Mouse (Mus musculus) liver, embryonic 13.5 days (tissue): ENCODE results near the gene Atxn1. TPM values are rescaled to one million over a fixed set of nuclear protein-coding genes. Genes with fewer than 3 reads are reported as not detected.

Source experiments
- ATAC-seq: fragments of 200-750 bp; cut with Nextera tagmentation; 2 replicates; pipeline ENCODE4 v1.8.0; 2017; ENCODE audit warnings: low read depth, mild to moderate bottlenecking, moderate number of reproducible peaks, moderate library complexity
- DNase-seq: peaks from one replicate; pipeline ENCODE4 v3.0.0; 2022
- H3K27ac ChIP-seq: fragments of 300-500 bp; sonication (generic); 2 replicates; pipeline ENCODE4 v1.5.1; 2015; ENCODE audit warnings: moderate library complexity, mild to moderate bottlenecking, inconsistent platforms
- H3K27me3 ChIP-seq: fragments of 300-500 bp; sonication (generic); 2 replicates; pipeline ENCODE4 v1.6.1; 2015; ENCODE audit warnings: mild to moderate bottlenecking, inconsistent platforms
- H3K36me3 ChIP-seq: fragments of 300-500 bp; sonication (generic); 2 replicates; pipeline ENCODE4 v1.6.1; 2015; ENCODE audit warnings: mild to moderate bottlenecking, inconsistent platforms
- H3K4me1 ChIP-seq: fragments of 300-500 bp; sonication (generic); replicated peaks from 2 replicates; pipeline ENCODE4 v1.6.1; 2015; ENCODE audit warnings: inconsistent platforms
- H3K4me2 ChIP-seq: fragments of 300-500 bp; sonication (generic); 2 replicates; pipeline ENCODE4 v1.6.1; 2015; ENCODE audit warnings: inconsistent platforms, mild to moderate bottlenecking, moderate library complexity
- H3K4me3 ChIP-seq: fragments of 300-500 bp; sonication (generic); replicated peaks from 2 replicates; pipeline ENCODE4 v1.5.1; 2015; ENCODE audit warnings: mild to moderate bottlenecking, inconsistent platforms
- H3K9ac ChIP-seq: fragments of 300-500 bp; sonication (generic); 2 replicates; pipeline ENCODE4 v1.6.1; 2015; ENCODE audit warnings: mild to moderate bottlenecking, inconsistent platforms
- H3K9me3 ChIP-seq: fragments of 300-500 bp; sonication (generic); replicated peaks from 2 replicates; pipeline ENCODE4 v1.6.1; 2016; ENCODE audit warnings: inconsistent platforms
- whole genome bisulfite sequencing: fragments of 180-500 bp; shearing (Covaris S2); methylation state at CpG from one replicate; pipeline ENCODE4 v1.1.7; 2015; ENCODE audit not compliant: insufficient replicate concordance; 5-methylcytosine and 5-hydroxymethylcytosine counted together
- polyA plus RNA-seq: library from polyadenylated mRNA; unstranded; fragments of >200 nt; fragmentation: Nextera tagmentation; extraction: Ambion mirVana; gene quantifications from 2 replicates; pipeline ENCODE4 v1.2.1, GENCODE M21; 2015

The Atxn1 gene
- polyA plus RNA-seq, 1 experiment from 2014 or later = 1.5 TPM

GRCm38 (mm10) chr13:45632133-45632532 is 332.7 kb downstream of the Atxn1 start:
- Histone ChIP-seq H3K36me3 (no peaks in the 10 kb centered on the region), H3K4me1 (peaks cover 10% of the 10 kb centered on the region), H3K4me3 (no peak overlapping the region), H3K4me2 (no peak overlapping the region), H3K27me3 (no peaks in the 10 kb centered on the region), H3K9ac (no peak overlapping the region), H3K9me3 (no peaks in the 10 kb centered on the region), H3K27ac (no peak overlapping the region)
- DNase-seq (no peak), ATAC-seq (no peak)
- WGBS = 71% methylated on average over 3 of the region's 3 CpGs

- Histone ChIP-seq H3K9ac (no peak overlapping the region), H3K4me3 (no peak overlapping the region), H3K4me2 (no peak overlapping the region), H3K9me3 (no peaks in the 10 kb centered on the region), H3K27ac (no peak overlapping the region), H3K4me1 (peaks cover 6% of the 10 kb centered on the region), H3K36me3 (no peaks in the 10 kb centered on the region), H3K27me3 (no peaks in the 10 kb centered on the region)
- no peak for ATAC-seq
- no peak for DNase-seq
- WGBS = 72% methylated on average over 12 of the region's 12 CpGs
These were observed 334.1 kb downstream of the Atxn1 start for GRCm38 (mm10) chr13:45630518-45631290.

- Histone ChIP-seq H3K4me3 (no peak overlapping the region), H3K9me3 (no peaks in the 10 kb centered on the region), H3K4me1 (peaks cover 6% of the 10 kb centered on the region; the same call in 1 of the 2 replicates), H3K36me3 (no peaks in the 10 kb centered on the region), H3K4me2 (no peak overlapping the region), H3K9ac (no peak overlapping the region), H3K27me3 (no peaks in the 10 kb centered on the region), H3K27ac (no peak overlapping the region)
- no peak for DNase-seq
- no peak for ATAC-seq
- WGBS = 43% methylated on average over 1 of the region's 1 CpGs
These were observed 335.1 kb downstream of the Atxn1 start for GRCm38 (mm10) chr13:45629750-45630149.

- Histone ChIP-seq H3K4me1 (peaks cover 6% of the 10 kb centered on the region; the same call in 1 of the 2 replicates), H3K27ac (no peak overlapping the region), H3K36me3 (no peaks in the 10 kb centered on the region; the same call in 1 of the 2 replicates), H3K9ac (no peak overlapping the region), H3K4me2 (no peak overlapping the region), H3K4me3 (no peak overlapping the region), H3K27me3 (no peaks in the 10 kb centered on the region), H3K9me3 (peaks cover 7% of the 10 kb centered on the region)
- ATAC-seq = no peak
- DNase-seq = no peak
- 75% methylated on average over 8 of the region's 8 CpGs for WGBS
These were observed 336.5 kb downstream of the Atxn1 start for GRCm38 (mm10) chr13:45628341-45628740.

GRCm38 (mm10) chr13:45627206-45627751 is 337.5 kb downstream of the Atxn1 start:
- Histone ChIP-seq H3K27ac (no peak overlapping the region), H3K36me3 (no peaks in the 10 kb centered on the region; the same call in 1 of the 2 replicates), H3K4me2 (no peak overlapping the region), H3K9me3 (peaks cover 7% of the 10 kb centered on the region), H3K9ac (no peak overlapping the region), H3K27me3 (no peaks in the 10 kb centered on the region), H3K4me3 (no peak overlapping the region), H3K4me1 (peaks cover 6% of the 10 kb centered on the region; the same call in 1 of the 2 replicates)
- no peak for DNase-seq
- no peak for ATAC-seq
- 48% methylated on average over 8 of the region's 8 CpGs for WGBS

- no peak for DNase-seq
- Histone ChIP-seq H3K27me3 (no peaks in the 10 kb centered on the region), H3K27ac (no peak overlapping the region), H3K9me3 (peaks cover 7% of the 10 kb centered on the region), H3K4me2 (no peak overlapping the region), H3K9ac (no peak overlapping the region), H3K4me1 (peaks cover 6% of the 10 kb centered on the region; the same call in 1 of the 2 replicates), H3K36me3 (no peaks in the 10 kb centered on the region; the same call in 1 of the 2 replicates), H3K4me3 (no peak overlapping the region)
- 78% methylated on average over 5 of the region's 5 CpGs for WGBS
- no peak for ATAC-seq
These were observed 339.1 kb downstream of the Atxn1 start for GRCm38 (mm10) chr13:45625740-45626139.

- Histone ChIP-seq H3K4me2 (no peak overlapping the region), H3K27me3 (no peaks in the 10 kb centered on the region)
These were observed 341.0 kb downstream of the Atxn1 start for GRCm38 (mm10) chr13:45623846-45624245.

GRCm38 (mm10) chr13:45622871-45623546 is 341.8 kb downstream of the Atxn1 start:
- peaks cover 6% of the 10 kb centered on the region; the same call in 1 of the 2 replicates for H3K4me1 ChIP-seq
- H3K9ac ChIP-seq = no peak overlapping the region
- ATAC-seq (no peak), DNase-seq (no peak)
- no peaks in the 10 kb centered on the region for H3K27me3 ChIP-seq
- no peaks in the 10 kb centered on the region; the same call in 1 of the 2 replicates for H3K36me3 ChIP-seq
- peaks cover 7% of the 10 kb centered on the region for H3K9me3 ChIP-seq
- no peak overlapping the region for H3K4me2 ChIP-seq
- 85% methylated on average over 4 of the region's 4 CpGs for WGBS
- no peak overlapping the region for H3K4me3 ChIP-seq
- H3K27ac ChIP-seq = no peak overlapping the region

More at GRCm38 (mm10) chr13:45623846-45624245, 341.0 kb downstream of the Atxn1 start:
- 63% methylated on average over 1 of the region's 1 CpGs for WGBS
- DNase-seq (no peak), ATAC-seq (no peak)
- peaks cover 6% of the 10 kb centered on the region; the same call in 1 of the 2 replicates for H3K4me1 ChIP-seq
- H3K27ac ChIP-seq = 0 out of 2 replicates have a peak overlapping the region, but pooled peaks have one; percentile 7
- H3K9me3 ChIP-seq = peaks cover 7% of the 10 kb centered on the region
- H3K4me3 ChIP-seq = no peak overlapping the region
- no peak overlapping the region for H3K9ac ChIP-seq
- no peaks in the 10 kb centered on the region; the same call in 1 of the 2 replicates for H3K36me3 ChIP-seq

GRCm38 (mm10) chr13:45620687-45621086 is 344.1 kb downstream of the Atxn1 start:
- H3K4me3 ChIP-seq = no peak overlapping the region
- no peak overlapping the region for H3K9ac ChIP-seq
- H3K36me3 ChIP-seq = no peaks in the 10 kb centered on the region; the same call in 1 of the 2 replicates
- peaks cover 7% of the 10 kb centered on the region for H3K9me3 ChIP-seq
- no peak overlapping the region for H3K4me2 ChIP-seq
- 0 out of 2 replicates have a peak, but pooled peaks cover 9% of the 10 kb centered on the region for H3K4me1 ChIP-seq
- DNase-seq (no peak), ATAC-seq (no peak)
- H3K27ac ChIP-seq = no peak overlapping the region
- 71% methylated on average over 12 of the region's 12 CpGs for WGBS
- H3K27me3 ChIP-seq = no peaks in the 10 kb centered on the region

- Histone ChIP-seq H3K27me3 (no peaks in the 10 kb centered on the region), H3K4me2 (no peak overlapping the region), H3K4me3 (no peak overlapping the region), H3K4me1 (0 out of 2 replicates have a peak, but pooled peaks cover 9% of the 10 kb centered on the region), H3K9ac (no peak overlapping the region), H3K9me3 (peaks cover 7% of the 10 kb centered on the region), H3K36me3 (no peaks in the 10 kb centered on the region; the same call in 1 of the 2 replicates), H3K27ac (no peak overlapping the region)
- DNase-seq (no peak), ATAC-seq (no peak)
- WGBS = 55% methylated on average over 7 of the region's 7 CpGs
These were observed 344.5 kb downstream of the Atxn1 start for GRCm38 (mm10) chr13:45620281-45620680.

- Histone ChIP-seq H3K36me3 (no peaks in the 10 kb centered on the region), H3K4me1 (0 out of 2 replicates have a peak, but pooled peaks cover 9% of the 10 kb centered on the region), H3K9me3 (no peaks in the 10 kb centered on the region), H3K4me2 (no peak overlapping the region), H3K9ac (no peak overlapping the region), H3K27ac (no peak overlapping the region), H3K4me3 (no peak overlapping the region), H3K27me3 (no peaks in the 10 kb centered on the region)
- ATAC-seq = no peak
- 49% methylated on average over 6 of the region's 6 CpGs for WGBS
- no peak for DNase-seq
These were observed 346.8 kb downstream of the Atxn1 start for GRCm38 (mm10) chr13:45617988-45618387.
